Mouse (Mus musculus) embryonic facial prominence, embryonic 13.5 days (tissue): ENCODE results near the gene Slc30a2. TPM values are rescaled to one million over a fixed set of nuclear protein-coding genes. Genes with fewer than 3 reads are reported as not detected.
"Not testable (repeated sequence)": the region's sequence is repeated elsewhere in the genome, so short reads cannot be mapped to it uniquely, and the experiment has no call there.

ENCODE experiments used
- ATAC-seq: fragments of 200-750 bp; cut with Nextera tagmentation; 2 replicates; pipeline ENCODE4 v1.8.0; 2017; ENCODE audit warnings: low read depth; ENCODE audit not compliant: insufficient number of reproducible peaks, insufficient read depth, low FRiP score, low TSS enrichment
- H3K27ac ChIP-seq: fragments of 300-500 bp; sonication (generic); 2 replicates; pipeline ENCODE4 v1.5.1; 2015; ENCODE audit warnings: moderate library complexity, mild to moderate bottlenecking, inconsistent platforms
- H3K27me3 ChIP-seq: fragments of 300-500 bp; sonication (generic); 2 replicates; pipeline ENCODE4 v1.6.1; 2015; ENCODE audit warnings: mild to moderate bottlenecking, inconsistent platforms
- H3K36me3 ChIP-seq: fragments of 300-500 bp; sonication (generic); 2 replicates; pipeline ENCODE4 v1.6.1; 2015; ENCODE audit warnings: mild to moderate bottlenecking, inconsistent platforms
- H3K4me1 ChIP-seq: fragments of 300-500 bp; sonication (generic); 2 replicates; pipeline ENCODE4 v1.6.1; 2015; ENCODE audit warnings: inconsistent platforms
- H3K4me2 ChIP-seq: fragments of 300-500 bp; sonication (generic); 2 replicates; pipeline ENCODE4 v1.6.1; 2015; ENCODE audit warnings: moderate library complexity, mild to moderate bottlenecking, inconsistent platforms
- H3K4me3 ChIP-seq: fragments of 300-500 bp; sonication (generic); 2 replicates; pipeline ENCODE4 v1.5.1; 2015; ENCODE audit warnings: mild to moderate bottlenecking, inconsistent platforms
- H3K9ac ChIP-seq: fragments of 300-500 bp; sonication (generic); 2 replicates; pipeline ENCODE4 v1.6.1; 2015; ENCODE audit warnings: mild to moderate bottlenecking, inconsistent platforms
- H3K9me3 ChIP-seq: fragments of 300-500 bp; sonication (generic); 2 replicates; pipeline ENCODE4 v1.6.1; 2016; ENCODE audit warnings: inconsistent platforms
- WGBS: fragments of 180-500 bp; shearing (Covaris S2); methylation state at CpG from one replicate; pipeline ENCODE4 v1.1.7; 2015; ENCODE audit warnings: mixed read lengths; 5-methylcytosine and 5-hydroxymethylcytosine counted together
- polyA plus RNA-seq: library from polyadenylated mRNA; unstranded; fragments of >200 nt; fragmentation: Nextera tagmentation; extraction: Ambion mirVana; gene quantifications from 2 replicates; pipeline ENCODE4 v1.2.1, GENCODE M21; 2015

The Slc30a2 gene
- polyA plus RNA-seq, 1 experiment from 2014 or later: 0.38 TPM

DNA sequence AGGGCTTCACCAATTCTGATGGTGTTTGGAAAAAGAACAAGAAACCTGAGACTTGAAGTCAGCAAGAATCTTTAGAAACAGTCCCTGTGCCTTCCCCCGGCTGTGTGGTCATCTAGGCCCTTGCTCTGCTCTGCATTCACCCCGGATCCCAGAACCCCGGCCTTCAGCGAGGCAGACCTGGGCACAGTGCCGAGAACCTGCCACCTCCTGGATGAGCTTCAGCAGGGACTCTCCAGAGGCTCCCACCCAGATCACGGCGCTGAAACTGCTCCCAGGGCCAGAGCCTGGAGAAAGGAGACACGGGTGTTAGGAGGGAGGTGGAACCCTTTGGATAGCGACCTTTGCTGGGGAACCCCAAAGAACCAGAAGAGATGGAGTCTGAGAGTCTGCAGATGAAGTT lies 19.1 kb downstream of the Slc30a2 start:
- Histone ChIP-seq H3K4me1 (peaks cover 42% of the 10 kb centered on the region), H3K4me3 (no peak overlapping the region), H3K36me3 (no peaks in the 10 kb centered on the region), H3K4me2 (no peak overlapping the region), H3K27ac (no peak overlapping the region), H3K9me3 (no peaks in the 10 kb centered on the region), H3K27me3 (peaks cover 10% of the 10 kb centered on the region), H3K9ac (no peak overlapping the region)
- 64% methylated on average over 9 of the region's 9 CpGs for WGBS
- no peak for ATAC-seq

- peaks cover 37% of the 10 kb centered on the region for H3K4me1 ChIP-seq
- 17% methylated on average over 9 of the region's 9 CpGs for WGBS
- peaks cover 5% of the 10 kb centered on the region for H3K27me3 ChIP-seq
- H3K27ac ChIP-seq: no peak overlapping the region
- peak overlapping the region; percentile 45 for H3K4me2 ChIP-seq
- 0 out of 2 replicates have a peak overlapping the region, but pooled peaks have one; percentile 7 for H3K4me3 ChIP-seq
- ATAC-seq: no peak
- no peaks in the 10 kb centered on the region for H3K36me3 ChIP-seq
- H3K9ac ChIP-seq: no peak overlapping the region; the same call in 1 of the 2 replicates
- H3K9me3 ChIP-seq: no peaks in the 10 kb centered on the region
These were observed 19.6 kb downstream of the Slc30a2 start for GRCm38 (mm10) chr4:134362586-134362985.

DNA sequence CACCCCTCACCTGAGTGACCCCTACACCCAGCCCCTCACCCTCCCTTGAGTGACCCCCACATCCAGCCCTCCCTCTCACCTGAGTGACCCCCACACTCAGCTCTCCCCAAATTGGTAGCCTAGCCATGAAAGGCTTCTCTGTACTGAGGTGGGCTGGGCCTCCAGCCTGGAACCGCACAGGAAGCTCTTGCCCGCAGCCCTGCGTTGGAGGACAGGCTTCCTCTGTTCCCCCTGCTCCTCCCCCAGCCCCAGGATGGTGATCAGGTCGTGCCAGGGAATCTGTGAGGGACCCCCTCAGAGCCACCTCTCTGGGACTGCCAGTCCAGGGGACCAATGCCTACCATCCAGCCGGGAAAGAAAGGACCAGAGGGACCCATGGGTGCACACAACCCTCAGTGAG lies 22.3 kb downstream of the Slc30a2 start:
- H3K9ac ChIP-seq: no peak overlapping the region
- H3K36me3 ChIP-seq: no peaks in the 10 kb centered on the region
- peak; percentile 40 for ATAC-seq
- no peak overlapping the region for H3K4me2 ChIP-seq
- no peak overlapping the region for H3K4me3 ChIP-seq
- peaks cover 39% of the 10 kb centered on the region for H3K4me1 ChIP-seq
- H3K9me3 ChIP-seq: no peaks in the 10 kb centered on the region
- H3K27me3 ChIP-seq: peaks cover 22% of the 10 kb centered on the region
- peak overlapping the region; percentile 44; the same call in 1 of the 2 replicates for H3K27ac ChIP-seq
- 23% methylated on average over 5 of the region's 5 CpGs for WGBS

DNA sequence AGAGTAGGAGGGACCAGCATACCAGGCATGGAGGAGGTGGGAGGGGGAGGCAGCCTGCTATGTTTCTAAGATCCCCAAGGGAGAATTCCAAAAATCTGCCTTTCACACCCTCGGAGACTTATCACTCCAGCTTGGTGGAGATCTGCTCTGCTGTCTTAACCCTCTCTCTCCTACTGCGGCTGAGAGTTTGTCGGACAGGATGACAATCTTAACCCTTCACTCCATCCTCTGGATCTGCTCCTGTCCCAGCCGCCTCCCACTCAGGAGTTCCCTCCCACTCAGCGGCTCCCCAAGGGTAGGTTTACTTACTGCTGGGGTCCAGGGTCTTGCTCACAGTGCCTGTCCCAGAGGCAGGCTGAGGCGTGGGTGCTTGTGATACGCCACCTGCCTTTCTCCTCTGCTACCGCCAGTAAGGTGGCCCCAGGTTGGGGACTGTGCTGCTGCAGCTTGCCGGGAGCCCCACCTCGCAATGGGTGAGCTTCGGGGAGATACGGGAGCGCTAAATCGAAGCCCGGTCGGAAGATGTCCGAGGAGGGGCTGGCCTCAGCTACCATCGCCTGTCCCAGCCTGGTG lies 27.8 kb downstream of the Slc30a2 start:
- no peaks in the 10 kb centered on the region for H3K9me3 ChIP-seq
- peak overlapping the region; percentile 58 for H3K4me3 ChIP-seq
- no peak for ATAC-seq
- H3K4me2 ChIP-seq: peak overlapping the region; percentile 93
- no peak overlapping the region for H3K27ac ChIP-seq
- 1% methylated on average over 18 of the region's 18 CpGs for WGBS
- H3K36me3 ChIP-seq: no peaks in the 10 kb centered on the region
- peak overlapping the region; percentile 69 for H3K9ac ChIP-seq
- H3K27me3 ChIP-seq: peaks cover 43% of the 10 kb centered on the region
- peaks cover 36% of the 10 kb centered on the region for H3K4me1 ChIP-seq

DNA sequence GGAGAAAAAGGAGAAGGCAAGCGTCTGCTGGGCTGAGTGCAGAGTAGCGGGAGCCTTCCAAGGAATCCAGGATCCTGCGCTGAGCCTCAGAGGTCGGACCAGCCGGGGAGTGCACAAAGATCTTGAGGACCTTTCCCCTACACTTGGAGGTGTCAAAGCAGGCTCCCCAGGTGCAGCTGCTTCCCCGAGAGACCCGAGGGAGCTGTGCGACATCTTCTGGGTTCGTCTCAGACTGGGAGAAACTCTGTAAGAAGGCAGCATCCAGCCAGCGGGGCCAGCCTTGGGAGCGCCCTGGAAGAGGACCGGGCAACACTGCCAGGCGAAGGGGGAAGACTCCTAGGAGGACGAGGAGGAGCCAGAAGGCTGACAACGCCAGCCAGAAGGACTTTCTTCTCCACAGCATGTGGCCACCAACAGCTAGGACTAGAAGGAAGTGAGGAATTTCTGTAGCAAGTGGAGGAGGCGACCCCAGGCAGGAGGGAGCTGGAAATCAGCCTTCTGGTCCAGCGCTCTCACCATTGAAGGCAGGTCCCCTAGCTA lies 28.4 kb downstream of the Slc30a2 start:
- H3K36me3 ChIP-seq: no peaks in the 10 kb centered on the region
- peak overlapping the region; percentile 58 for H3K4me3 ChIP-seq
- peaks cover 43% of the 10 kb centered on the region for H3K27me3 ChIP-seq
- WGBS: under 1% methylated on average over 17 of the region's 17 CpGs
- H3K4me2 ChIP-seq: peak overlapping the region; percentile 93
- H3K9me3 ChIP-seq: no peaks in the 10 kb centered on the region
- no peak overlapping the region for H3K27ac ChIP-seq
- peaks cover 30% of the 10 kb centered on the region for H3K4me1 ChIP-seq
- H3K9ac ChIP-seq: peak overlapping the region; percentile 69
- no peak for ATAC-seq

GRCm38 (mm10) chr4:134372294-134372747 lies 29.3 kb downstream of the Slc30a2 start:
- no peak overlapping the region for H3K27ac ChIP-seq

GRCm38 (mm10) chr4:134373295-134373694 lies 30.3 kb downstream of the Slc30a2 start:
- H3K4me3 ChIP-seq: no peak overlapping the region
- no peaks in the 10 kb centered on the region for H3K9me3 ChIP-seq
- H3K9ac ChIP-seq: no peak overlapping the region
- H3K27ac ChIP-seq: no peak overlapping the region
- no peaks in the 10 kb centered on the region for H3K36me3 ChIP-seq
- no peak for ATAC-seq
- peaks cover 38% of the 10 kb centered on the region for H3K27me3 ChIP-seq
- H3K4me1 ChIP-seq: peaks cover 34% of the 10 kb centered on the region
- peak overlapping the region; percentile 93; the same call in 1 of the 2 replicates for H3K4me2 ChIP-seq
- 74% methylated on average over 8 of the region's 8 CpGs for WGBS

More at GRCm38 (mm10) chr4:134372294-134372747, 29.3 kb downstream of the Slc30a2 start:
- Histone ChIP-seq H3K36me3 (no peaks in the 10 kb centered on the region), H3K4me2 (peak overlapping the region; percentile 93), H3K4me3 (peak overlapping the region; percentile 58), H3K9me3 (no peaks in the 10 kb centered on the region), H3K9ac (peak overlapping the region; percentile 69), H3K4me1 (peaks cover 30% of the 10 kb centered on the region), H3K27me3 (peaks cover 43% of the 10 kb centered on the region)
- ATAC-seq: peak; percentile 58; the same call in 1 of the 2 replicates
- 0% methylated on average over 16 of the region's 16 CpGs for WGBS

DNA sequence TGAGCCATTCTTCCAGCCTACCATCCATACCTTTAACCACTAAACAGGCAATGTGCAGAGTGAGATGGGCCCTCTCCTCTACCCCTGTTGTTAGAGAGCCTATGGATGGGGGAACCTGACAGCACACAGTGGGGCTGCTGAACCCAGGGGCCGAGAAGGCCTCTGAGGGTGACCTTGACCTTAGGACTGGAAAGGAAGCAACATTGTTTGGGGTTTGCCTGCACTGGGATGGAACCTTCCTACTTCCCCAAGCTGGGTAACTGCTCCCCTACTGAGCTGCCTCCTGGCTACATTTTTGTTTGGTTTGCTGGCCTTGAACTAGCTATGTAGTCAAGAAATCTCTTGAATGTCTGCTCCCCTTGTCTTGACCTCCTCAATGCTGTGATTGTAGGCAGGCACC lies 31.3 kb downstream of the Slc30a2 start:
- no peaks in the 10 kb centered on the region for H3K9me3 ChIP-seq
- H3K9ac ChIP-seq: no peak overlapping the region
- no peak overlapping the region for H3K4me3 ChIP-seq
- H3K4me1 ChIP-seq: peaks cover 43% of the 10 kb centered on the region
- WGBS: 45% methylated on average over 1 of the region's 1 CpGs
- H3K36me3 ChIP-seq: no peaks in the 10 kb centered on the region
- H3K27me3 ChIP-seq: peaks cover 31% of the 10 kb centered on the region
- no peak overlapping the region for H3K27ac ChIP-seq
- H3K4me2 ChIP-seq: no peak overlapping the region
- no peak for ATAC-seq

DNA sequence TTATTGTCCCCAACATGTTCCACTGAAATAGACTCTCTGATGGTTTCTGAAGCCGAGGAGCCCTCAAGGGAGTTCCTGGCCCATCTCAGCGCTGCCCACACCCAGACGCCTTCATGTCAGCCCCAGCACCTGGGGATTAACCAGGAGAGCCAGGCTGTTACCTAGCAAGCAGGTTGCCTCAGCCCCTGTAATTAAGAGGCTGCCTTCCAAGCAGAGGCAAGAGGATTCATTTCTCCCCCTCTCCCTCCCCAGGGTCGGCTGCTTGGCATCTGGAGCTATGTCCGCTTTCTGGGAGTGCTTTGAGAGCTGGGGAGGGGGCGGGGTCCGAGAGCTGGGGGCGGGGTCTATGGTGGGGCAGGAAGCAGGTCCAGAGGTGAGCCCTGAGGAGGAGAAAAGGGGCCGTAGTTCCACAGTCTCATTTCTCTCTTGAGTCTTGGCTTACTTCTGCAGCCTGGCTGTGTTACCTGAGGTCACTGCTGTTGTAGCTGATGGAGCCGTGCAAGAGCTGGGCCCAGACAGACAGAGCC lies 35.2 kb downstream of the Slc30a2 start:
- 0 out of 2 replicates have a peak, but pooled peaks have one; percentile 32 for ATAC-seq
- WGBS: 19% methylated on average over 10 of the region's 10 CpGs
- no peaks in the 10 kb centered on the region for H3K27me3 ChIP-seq
- H3K36me3 ChIP-seq: no peaks in the 10 kb centered on the region
- peak overlapping the region; percentile 45; the same call in 1 of the 2 replicates for H3K27ac ChIP-seq
- H3K4me1 ChIP-seq: peaks cover 15% of the 10 kb centered on the region
- H3K4me3 ChIP-seq: no peak overlapping the region
- no peak overlapping the region for H3K4me2 ChIP-seq
- 0 out of 2 replicates have a peak overlapping the region, but pooled peaks have one; percentile 16 for H3K9ac ChIP-seq
- no peaks in the 10 kb centered on the region for H3K9me3 ChIP-seq

GRCm38 (mm10) chr4:134379510-134379909 lies 36.5 kb downstream of the Slc30a2 start:
- Histone ChIP-seq H3K4me2 (no peak overlapping the region), H3K27me3 (no peaks in the 10 kb centered on the region), H3K9ac (no peak overlapping the region), H3K4me3 (no peak overlapping the region), H3K9me3 (no peaks in the 10 kb centered on the region), H3K4me1 (peaks cover 13% of the 10 kb centered on the region), H3K27ac (no peak overlapping the region), H3K36me3 (no peaks in the 10 kb centered on the region)
- WGBS: 80% methylated on average over 8 of the region's 8 CpGs
- ATAC-seq: no peak

GRCm38 (mm10) chr4:134383750-134384149 lies 40.8 kb downstream of the Slc30a2 start, which contains the start of gene Extl1:
Gene Extl1 (minus strand): TSS chr4:134383850.
- H3K27ac ChIP-seq, H3K4me3 ChIP-seq, H3K9me3 ChIP-seq, H3K4me1 ChIP-seq, H3K9ac ChIP-seq, H3K4me2 ChIP-seq, ATAC-seq, H3K27me3 ChIP-seq, H3K36me3 ChIP-seq: not testable (repeated sequence)
- WGBS: 90% methylated on average over 2 of the region's 6 CpGs

DNA sequence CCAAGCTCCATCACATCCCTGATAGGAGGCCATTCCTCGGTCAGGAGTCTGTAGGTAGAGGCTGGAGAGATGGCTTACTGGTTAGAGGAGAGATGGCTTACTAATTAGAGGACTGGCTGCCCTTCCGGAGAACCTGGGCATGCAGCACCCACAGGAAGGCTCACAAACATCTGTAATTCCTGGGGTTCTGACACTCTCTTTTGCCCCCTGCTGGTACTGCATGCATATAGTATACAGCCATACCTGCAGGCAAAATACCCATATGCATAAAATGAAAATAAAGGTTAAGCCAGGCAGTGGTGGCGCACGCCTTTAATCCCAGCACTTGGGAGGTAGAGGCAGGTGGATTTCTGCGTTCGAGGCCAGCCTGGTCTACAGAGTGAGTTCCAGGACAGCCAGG lies 44.3 kb downstream of the Slc30a2 start:
- Histone ChIP-seq H3K4me2 (no peak overlapping the region), H3K4me1 (peaks cover under 1% of the 10 kb centered on the region; the same call in 1 of the 2 replicates), H3K9me3 (no peaks in the 10 kb centered on the region), H3K27me3 (no peaks in the 10 kb centered on the region), H3K36me3 (no peaks in the 10 kb centered on the region), H3K27ac (no peak overlapping the region), H3K4me3 (no peak overlapping the region), H3K9ac (no peak overlapping the region)
- no peak for ATAC-seq
- WGBS: 69% methylated on average over 6 of the region's 6 CpGs
